Comparison of ENCODE assay signal across 14 mouse cellular contexts in the genomic region with DNA sequence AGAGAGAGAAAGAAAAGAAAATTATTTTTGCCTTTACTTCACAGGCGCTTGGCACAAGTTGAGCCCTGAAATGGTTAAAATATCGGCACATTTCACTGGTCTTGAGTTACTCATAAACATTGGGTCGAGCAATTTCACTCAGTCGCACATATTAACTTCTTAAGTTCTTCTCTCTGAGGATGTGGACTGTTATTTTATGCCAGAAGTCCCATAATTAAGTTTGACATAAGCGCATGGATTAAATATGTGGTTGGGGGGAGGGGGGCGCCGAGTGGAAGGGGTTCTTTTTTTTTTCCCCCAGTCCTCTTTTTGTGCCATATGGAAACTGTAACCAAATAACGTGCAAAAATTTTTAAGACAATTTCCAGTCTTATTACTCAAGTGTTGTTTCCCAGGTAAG.
"Had no signal": no experiment of that assay in that cellular context is flagged by ENCODE, and none has a peak within 500 bp of the region (broad histone marks: within the 10 kb centered on the region; RNA-seq: fewer than 3 reads in every experiment).

No protein-coding gene starts in this region.

- H3K27me3 ChIP-seq: lung, embryonic 15.5 days; midbrain, embryonic 13.5 days; neural tube, embryonic 15.5 days had no signal

- H3K4me2 ChIP-seq: lung, embryonic 15.5 days; midbrain, embryonic 13.5 days; neural tube, embryonic 15.5 days had no signal

- ATAC-seq: intestine, postnatal 0 days; liver, postnatal 0 days; midbrain, embryonic 13.5 days had no signal

- H3K9me3 ChIP-seq: lung, embryonic 15.5 days; midbrain, embryonic 13.5 days; neural tube, embryonic 15.5 days had no signal

- H3K27ac ChIP-seq: lung, embryonic 15.5 days; macrophage; midbrain, embryonic 13.5 days; neural tube, embryonic 15.5 days had no signal

- DNase-seq: kidney, adult 8-10 months; kidney, postnatal 36 days; layer of hippocampus, adult 9-11 months; layer of hippocampus, postnatal 36 days; liver, postnatal 0 days; lung, postnatal 14 days; right cerebral cortex, postnatal 14 days; thymus, postnatal 4 days had no signal

- H3K9ac ChIP-seq: lung, embryonic 15.5 days; midbrain, embryonic 13.5 days; neural tube, embryonic 15.5 days had no signal

- H3K36me3 ChIP-seq: lung, embryonic 15.5 days; midbrain, embryonic 13.5 days; neural tube, embryonic 15.5 days had no signal

- H3K4me3 ChIP-seq: lung, embryonic 15.5 days; midbrain, embryonic 13.5 days; myocyte; neural tube, embryonic 15.5 days had no signal
